Mouse (Mus musculus) limb, embryonic 12.5 days (tissue): ENCODE measurements around the gene Hpn. TPM values are rescaled to one million over a fixed set of nuclear protein-coding genes. Genes with fewer than 3 reads are reported as not detected.
A peak's percentile ranks its signal among the peaks of the same experiment; 100 is the strongest.

Experiments used
- ATAC-seq: fragments of 200-750 bp; cut with Nextera tagmentation; 2 replicates; pipeline ENCODE4 v1.8.0; 2017; ENCODE audit warnings: low read depth, moderate TSS enrichment; ENCODE audit not compliant: insufficient number of reproducible peaks, insufficient read depth, low FRiP score, low TSS enrichment
- H3K27ac ChIP-seq: fragments of 300-500 bp; sonication (generic); 2 replicates; pipeline ENCODE4 v1.5.1; 2016; ENCODE audit warnings: mild to moderate bottlenecking, moderate library complexity
- H3K27me3 ChIP-seq: fragments of 300-500 bp; sonication (generic); 2 replicates; pipeline ENCODE4 v1.6.1; 2016; ENCODE audit warnings: mild to moderate bottlenecking, moderate library complexity
- H3K36me3 ChIP-seq: fragments of 300-500 bp; sonication (generic); 2 replicates; pipeline ENCODE4 v1.6.1; 2016; ENCODE audit warnings: mild to moderate bottlenecking, moderate library complexity
- H3K4me1 ChIP-seq: fragments of 300-500 bp; sonication (generic); replicated peaks from 2 replicates; pipeline ENCODE4 v1.6.1; 2016
- H3K4me2 ChIP-seq: fragments of 300-500 bp; sonication (generic); 2 replicates; pipeline ENCODE4 v1.6.1; 2016; ENCODE audit warnings: mild to moderate bottlenecking, moderate library complexity
- H3K4me3 ChIP-seq: fragments of 300-500 bp; sonication (generic); replicated peaks from 2 replicates; pipeline ENCODE4 v1.5.1; 2016; ENCODE audit warnings: mild to moderate bottlenecking
- H3K9ac ChIP-seq: fragments of 300-500 bp; sonication (generic); replicated peaks from 2 replicates; pipeline ENCODE4 v1.6.1; 2016; ENCODE audit warnings: mild to moderate bottlenecking, moderate library complexity
- H3K9me3 ChIP-seq: fragments of 300-500 bp; sonication (generic); 2 replicates; pipeline ENCODE4 v1.6.1; 2016; ENCODE audit warnings: mild to moderate bottlenecking, moderate library complexity
- WGBS: fragments of 180-500 bp; shearing (Covaris S2); methylation state at CpG from one replicate; pipeline ENCODE4 v1.1.7; 2016; 5-methylcytosine and 5-hydroxymethylcytosine counted together
- polyA plus RNA-seq: library from polyadenylated mRNA; unstranded; fragments of >200 nt; fragmentation: Nextera tagmentation; extraction: Ambion mirVana; gene quantifications from 2 replicates; pipeline ENCODE4 v1.2.1, GENCODE M21; 2016

Hpn gene
- polyA plus RNA-seq, 1 experiment from 2014 or later = 3.6 TPM

GRCm38 (mm10) chr7:31089721-31090120, 25.4 kb downstream of the Hpn start:
- Histone ChIP-seq H3K4me3 (no peak overlapping the region), H3K27ac (no peak overlapping the region), H3K4me2 (no peak overlapping the region), H3K9me3 (no peaks in the 10 kb centered on the region), H3K36me3 (no peaks in the 10 kb centered on the region), H3K27me3 (no peaks in the 10 kb centered on the region; the same call in 1 of the 2 replicates), H3K9ac (no peak overlapping the region), H3K4me1 (peaks cover 5% of the 10 kb centered on the region; the same call in 1 of the 2 replicates)
- no peak for ATAC-seq
- WGBS = 82% methylated on average over 2 of the region's 2 CpGs

- H3K9me3 ChIP-seq = no peaks in the 10 kb centered on the region
- no peaks in the 10 kb centered on the region for H3K36me3 ChIP-seq
- 64% methylated on average over 3 of the region's 3 CpGs for WGBS
- peaks cover 8% of the 10 kb centered on the region; the same call in 1 of the 2 replicates for H3K4me1 ChIP-seq
- H3K4me3 ChIP-seq = no peak overlapping the region
- H3K27me3 ChIP-seq = no peaks in the 10 kb centered on the region; the same call in 1 of the 2 replicates
- H3K4me2 ChIP-seq = no peak overlapping the region
- H3K9ac ChIP-seq = no peak overlapping the region
- H3K27ac ChIP-seq = no peak overlapping the region
- no peak for ATAC-seq
These were observed 26.9 kb downstream of the Hpn start for GRCm38 (mm10) chr7:31088206-31088605.

- ATAC-seq = no peak
- Histone ChIP-seq H3K27me3 (no peaks in the 10 kb centered on the region; the same call in 1 of the 2 replicates), H3K9ac (no peak overlapping the region), H3K4me2 (no peak overlapping the region), H3K9me3 (no peaks in the 10 kb centered on the region), H3K36me3 (no peaks in the 10 kb centered on the region), H3K4me3 (no peak overlapping the region), H3K27ac (no peak overlapping the region), H3K4me1 (peaks cover 14% of the 10 kb centered on the region; the same call in 1 of the 2 replicates)
- 51% methylated on average over 2 of the region's 2 CpGs for WGBS
These were observed 27.8 kb downstream of the Hpn start for GRCm38 (mm10) chr7:31087262-31087661.

GRCm38 (mm10) chr7:31086175-31086755, 28.8 kb downstream of the Hpn start:
- H3K27me3 ChIP-seq = no peaks in the 10 kb centered on the region; the same call in 1 of the 2 replicates
- no peak overlapping the region for H3K9ac ChIP-seq
- no peak for ATAC-seq
- no peak overlapping the region for H3K4me3 ChIP-seq
- H3K9me3 ChIP-seq = no peaks in the 10 kb centered on the region
- H3K4me1 ChIP-seq = peaks cover 14% of the 10 kb centered on the region; the same call in 1 of the 2 replicates
- H3K4me2 ChIP-seq = no peak overlapping the region
- WGBS = 88% methylated on average over 9 of the region's 9 CpGs
- no peaks in the 10 kb centered on the region for H3K36me3 ChIP-seq
- no peak overlapping the region for H3K27ac ChIP-seq

- H3K36me3 ChIP-seq = no peaks in the 10 kb centered on the region
- H3K27me3 ChIP-seq = no peaks in the 10 kb centered on the region; the same call in 1 of the 2 replicates
- H3K4me3 ChIP-seq = no peak overlapping the region
- no peak overlapping the region for H3K9ac ChIP-seq
- no peak overlapping the region for H3K4me2 ChIP-seq
- H3K4me1 ChIP-seq = peaks cover 14% of the 10 kb centered on the region; the same call in 1 of the 2 replicates
- peaks cover 2% of the 10 kb centered on the region; the same call in 1 of the 2 replicates for H3K9me3 ChIP-seq
- H3K27ac ChIP-seq = peak overlapping the region; percentile 69
- WGBS = 64% methylated on average over 3 of the region's 3 CpGs
- no peak for ATAC-seq
These were observed 29.9 kb downstream of the Hpn start for GRCm38 (mm10) chr7:31085171-31085570.

GRCm38 (mm10) chr7:31084140-31084539, 30.9 kb downstream of the Hpn start:
- Histone ChIP-seq H3K4me3 (no peak overlapping the region), H3K4me1 (peaks cover 14% of the 10 kb centered on the region; the same call in 1 of the 2 replicates), H3K27ac (peak overlapping the region; percentile 62; the same call in 1 of the 2 replicates), H3K4me2 (no peak overlapping the region), H3K27me3 (no peaks in the 10 kb centered on the region; the same call in 1 of the 2 replicates), H3K9ac (no peak overlapping the region), H3K36me3 (no peaks in the 10 kb centered on the region), H3K9me3 (peaks cover 2% of the 10 kb centered on the region; the same call in 1 of the 2 replicates)
- no peak for ATAC-seq
- 55% methylated on average over 9 of the region's 9 CpGs for WGBS

GRCm38 (mm10) chr7:31082831-31083588, 32.1 kb downstream of the Hpn start:
- no peak overlapping the region for H3K9ac ChIP-seq
- peaks cover 2% of the 10 kb centered on the region; the same call in 1 of the 2 replicates for H3K9me3 ChIP-seq
- 0 out of 2 replicates have a peak overlapping the region, but pooled peaks have one; percentile 41 for H3K27ac ChIP-seq
- H3K36me3 ChIP-seq = no peaks in the 10 kb centered on the region
- no peak overlapping the region for H3K4me2 ChIP-seq
- WGBS = 58% methylated on average over 14 of the region's 14 CpGs
- H3K4me1 ChIP-seq = peaks cover 14% of the 10 kb centered on the region; the same call in 1 of the 2 replicates
- ATAC-seq = no peak
- no peak overlapping the region for H3K4me3 ChIP-seq
- H3K27me3 ChIP-seq = no peaks in the 10 kb centered on the region

GRCm38 (mm10) chr7:31082106-31082505, 33.0 kb downstream of the Hpn start:
- H3K4me1 ChIP-seq = peaks cover 22% of the 10 kb centered on the region
- no peak overlapping the region for H3K4me3 ChIP-seq
- H3K9me3 ChIP-seq = peaks cover 2% of the 10 kb centered on the region; the same call in 1 of the 2 replicates
- H3K36me3 ChIP-seq = no peaks in the 10 kb centered on the region
- H3K4me2 ChIP-seq = no peak overlapping the region
- no peak overlapping the region for H3K9ac ChIP-seq
- H3K27me3 ChIP-seq = no peaks in the 10 kb centered on the region
- H3K27ac ChIP-seq = no peak overlapping the region
- ATAC-seq = no peak

- peaks cover 2% of the 10 kb centered on the region; the same call in 1 of the 2 replicates for H3K9me3 ChIP-seq
These were observed 34.0 kb downstream of the Hpn start for GRCm38 (mm10) chr7:31081106-31081505.

GRCm38 (mm10) chr7:31080611-31081010, 34.5 kb downstream of the Hpn start:
- no peak for ATAC-seq
- 67% methylated on average over 3 of the region's 3 CpGs for WGBS
- H3K4me3 ChIP-seq = no peak overlapping the region
- H3K27me3 ChIP-seq = no peaks in the 10 kb centered on the region
- no peak overlapping the region for H3K9ac ChIP-seq
- H3K4me1 ChIP-seq = peaks cover 31% of the 10 kb centered on the region
- H3K36me3 ChIP-seq = no peaks in the 10 kb centered on the region
- no peak overlapping the region for H3K4me2 ChIP-seq
- peaks cover 2% of the 10 kb centered on the region; the same call in 1 of the 2 replicates for H3K9me3 ChIP-seq
- H3K27ac ChIP-seq = no peak overlapping the region

More at GRCm38 (mm10) chr7:31081106-31081505, 34.0 kb downstream of the Hpn start:
- Histone ChIP-seq H3K27ac (no peak overlapping the region), H3K4me3 (no peak overlapping the region), H3K4me2 (no peak overlapping the region), H3K36me3 (no peaks in the 10 kb centered on the region), H3K9ac (no peak overlapping the region), H3K27me3 (no peaks in the 10 kb centered on the region), H3K4me1 (peaks cover 31% of the 10 kb centered on the region)
- ATAC-seq = no peak
- WGBS = 57% methylated on average over 1 of the region's 1 CpGs

GRCm38 (mm10) chr7:31079670-31080069, 35.4 kb downstream of the Hpn start:
- ATAC-seq = no peak
- Histone ChIP-seq H3K27me3 (no peaks in the 10 kb centered on the region), H3K4me2 (no peak overlapping the region), H3K27ac (no peak overlapping the region), H3K36me3 (no peaks in the 10 kb centered on the region), H3K4me1 (peaks cover 26% of the 10 kb centered on the region), H3K9me3 (peaks cover 2% of the 10 kb centered on the region; the same call in 1 of the 2 replicates), H3K4me3 (no peak overlapping the region), H3K9ac (no peak overlapping the region)
- 83% methylated on average over 8 of the region's 8 CpGs for WGBS
